Mouse (Mus musculus): ENCODE measurements at regions not wholly inside any gene's neighbourhood (a gene's known extent, or its start where the extent isn't known, plus 50 kb on each side); places are given as distances from the start of the nearest gene placed in this dataset.

DNA sequence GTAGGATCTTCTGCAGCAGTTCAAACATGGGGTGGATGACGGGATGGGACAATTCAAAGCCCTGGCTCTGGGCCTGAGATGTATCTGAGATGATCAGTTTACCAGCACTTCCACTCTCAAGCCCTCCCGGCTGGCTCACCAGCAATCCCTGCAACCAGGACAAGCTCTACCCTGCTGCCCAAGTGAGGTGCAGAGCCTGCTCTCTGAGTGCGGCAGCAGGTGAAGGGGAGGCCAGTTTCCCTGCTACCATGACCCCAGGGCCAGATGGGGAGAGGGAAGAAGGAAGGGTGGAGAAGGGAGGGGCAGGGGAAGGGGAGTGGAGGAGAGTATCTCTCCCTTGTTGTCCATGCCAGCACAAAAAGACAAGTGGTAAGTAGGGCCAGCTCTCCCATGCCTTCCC is 638.9 kb upstream of the Gm38303 start:
- TF ChIP-seq CTCF (IDR thresholded peaks at IDR 0.05; ENCODE audit: low read depth, low read length): no peak
- no peak for TF ChIP-seq POLR2AphosphoS5 (IDR thresholded peaks at IDR 0.05; ENCODE audit: insufficient replicate concordance, low read depth, low read length)
- no peak for TF ChIP-seq GATA1 (IDR thresholded peaks at IDR 0.05; ENCODE audit: borderline replicate concordance, low read length)

Measured in G1E (cell line).